Mouse (Mus musculus): ENCODE results near the gene Vmn2r80. TPM values are rescaled to one million over a fixed set of nuclear protein-coding genes. Genes with fewer than 3 reads are reported as not detected.
"Not testable (repeated sequence)": the region's sequence is repeated elsewhere in the genome, so short reads cannot be mapped to it uniquely, and the experiment has no call there.

Gene Vmn2r80
- polyA plus RNA-seq (2014; fragmentation: Nextera tagmentation; extraction: Ambion mirVana) = not detected in 2 replicates

DNA sequence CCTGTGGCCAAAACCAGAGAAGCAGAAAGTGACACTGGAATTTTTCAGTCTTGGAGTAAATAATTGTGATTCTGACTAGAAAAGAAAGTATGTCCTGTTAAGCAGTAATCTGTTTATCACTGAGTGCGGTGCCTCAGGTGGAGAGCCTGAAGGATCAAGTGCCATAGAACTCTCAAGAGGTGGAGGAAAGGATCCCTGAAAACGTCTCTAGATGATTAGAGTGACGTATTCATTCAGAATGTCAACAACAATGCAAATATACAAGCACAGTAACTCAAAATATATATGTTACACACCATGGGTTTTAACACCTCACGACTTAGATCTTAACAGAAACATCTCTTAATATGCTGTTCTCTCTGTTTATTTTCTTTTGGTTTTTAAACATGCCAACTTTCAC, at the start of gene Vmn2r80:
Gene Vmn2r80 (plus strand): TSS at position 301 of the 400 bp plus-strand sequence.
- H3K4me3 ChIP-seq (ENCODE audit: low read depth, low read length); H3K9me3 ChIP-seq (ENCODE audit: control insufficient read depth, low read depth, low read length); H3K27ac ChIP-seq (ENCODE audit: low read length); H3K27me3 ChIP-seq (ENCODE audit: control insufficient read depth, insufficient read depth, low read length); H3K4me1 ChIP-seq (ENCODE audit: control insufficient read depth, insufficient read depth, low read length); H3K36me3 ChIP-seq (ENCODE audit: control insufficient read depth, insufficient read depth, low read length); H3K9ac ChIP-seq (replicated peaks; ENCODE audit: low read depth, low read length); H3K4me2 ChIP-seq (replicated peaks; ENCODE audit: low read depth, low read length); ATAC-seq (ENCODE audit: insufficient number of reproducible peaks, insufficient read depth, low FRiP score, low read depth): not testable (repeated sequence)
- WGBS = 70% methylated on average over 4 of the region's 4 CpGs

DNA sequence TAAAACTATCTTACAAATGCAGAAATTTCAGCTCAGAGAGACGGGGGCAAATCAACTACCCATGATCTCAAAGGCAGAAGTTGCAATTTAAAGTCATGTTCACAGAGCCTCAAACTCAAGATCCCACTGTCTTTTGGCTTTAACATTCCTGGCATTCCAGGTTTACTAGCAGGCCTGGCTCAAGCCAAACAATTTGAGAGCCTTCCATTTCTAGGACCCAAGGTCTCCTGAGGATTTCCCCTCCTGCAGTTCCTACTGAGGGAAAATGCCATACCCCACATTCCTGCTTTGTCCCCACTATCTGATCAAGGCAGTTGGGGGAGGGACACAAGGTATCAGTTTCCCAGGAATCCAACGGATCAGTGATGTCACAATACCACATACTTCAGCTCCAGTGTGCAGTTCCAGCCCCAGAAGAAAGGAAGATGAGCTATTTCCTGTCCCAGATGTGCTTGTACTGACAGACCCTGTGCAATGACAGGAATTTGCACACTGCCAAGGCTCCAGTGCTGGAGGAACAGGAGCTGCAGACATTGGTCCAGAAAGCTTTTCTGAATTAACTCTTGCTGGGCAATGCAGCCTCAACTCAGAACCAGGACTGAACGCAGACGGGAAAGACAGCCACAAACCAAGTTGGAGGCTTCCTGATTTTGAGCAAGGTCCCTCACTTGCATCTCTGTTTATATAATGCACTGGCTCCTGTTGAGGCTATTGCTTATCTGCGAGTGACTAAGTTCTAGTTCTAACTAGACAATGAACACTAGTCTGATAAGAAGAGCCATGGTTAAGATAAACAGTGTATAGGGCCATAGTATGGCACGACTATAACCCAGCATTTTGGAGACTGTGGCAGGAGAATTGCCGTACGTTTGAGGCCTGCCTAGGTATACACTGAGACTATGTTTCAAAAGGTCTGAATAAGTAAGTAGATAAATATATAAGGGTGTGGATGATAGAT, 42.0 kb upstream of the Vmn2r80 start:
- no peaks in the 10 kb centered on the region for H3K36me3 ChIP-seq (ENCODE audit: control insufficient read depth, insufficient read depth, low read length)
- no peaks in the 10 kb centered on the region for H3K27me3 ChIP-seq (ENCODE audit: control insufficient read depth, insufficient read depth, low read length)
- H3K4me1 ChIP-seq (ENCODE audit: control insufficient read depth, insufficient read depth, low read length) = 0 out of 2 replicates have a peak, but pooled peaks cover 3% of the 10 kb centered on the region
- no peak overlapping the region; the same call in 1 of the 2 replicates for H3K27ac ChIP-seq (ENCODE audit: low read length)
- no peaks in the 10 kb centered on the region for H3K9me3 ChIP-seq (ENCODE audit: control insufficient read depth, low read depth, low read length)
- no peak; the same call in 1 of the 2 replicates for ATAC-seq (ENCODE audit: insufficient number of reproducible peaks, insufficient read depth, low FRiP score, low read depth)
- no peak overlapping the region for H3K4me3 ChIP-seq (ENCODE audit: low read depth, low read length)
- WGBS = 41% methylated on average over 8 of the region's 8 CpGs
- H3K9ac ChIP-seq (replicated peaks; ENCODE audit: low read depth, low read length) = no peak overlapping the region
- H3K4me2 ChIP-seq (replicated peaks; ENCODE audit: low read depth, low read length) = no peak overlapping the region

DNA sequence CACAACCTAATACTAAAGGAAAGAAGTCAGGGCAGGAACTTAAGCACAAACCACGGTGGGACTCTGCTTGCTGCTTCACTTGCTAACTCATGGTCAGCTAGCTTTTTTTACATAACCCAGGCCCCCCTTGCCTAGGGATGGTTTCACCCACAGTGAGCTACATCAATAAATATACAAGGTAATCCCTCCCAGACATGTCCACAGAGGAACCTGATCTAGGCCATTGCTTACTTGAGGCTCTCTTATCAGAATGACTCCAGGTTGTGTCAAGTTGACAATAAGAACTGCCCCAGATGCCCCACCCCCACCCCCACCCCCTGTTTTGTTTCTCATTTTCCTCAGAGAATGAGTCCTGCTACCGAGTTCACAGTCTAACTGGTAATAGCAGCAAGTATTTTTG, 41.0 kb upstream of the Vmn2r80 start:
- H3K27me3 ChIP-seq (ENCODE audit: control insufficient read depth, insufficient read depth, low read length) = no peaks in the 10 kb centered on the region
- no peak overlapping the region for H3K9ac ChIP-seq (replicated peaks; ENCODE audit: low read depth, low read length)
- H3K4me3 ChIP-seq (ENCODE audit: low read depth, low read length) = no peak overlapping the region
- no peaks in the 10 kb centered on the region for H3K36me3 ChIP-seq (ENCODE audit: control insufficient read depth, insufficient read depth, low read length)
- 0 out of 2 replicates have a peak, but pooled peaks cover 3% of the 10 kb centered on the region for H3K4me1 ChIP-seq (ENCODE audit: control insufficient read depth, insufficient read depth, low read length)
- 59% methylated on average over 2 of the region's 2 CpGs for WGBS
- no peaks in the 10 kb centered on the region for H3K9me3 ChIP-seq (ENCODE audit: control insufficient read depth, low read depth, low read length)
- no peak overlapping the region for H3K4me2 ChIP-seq (replicated peaks; ENCODE audit: low read depth, low read length)
- no peak overlapping the region for H3K27ac ChIP-seq (ENCODE audit: low read length)
- ATAC-seq (ENCODE audit: insufficient number of reproducible peaks, insufficient read depth, low FRiP score, low read depth) = no peak

DNA sequence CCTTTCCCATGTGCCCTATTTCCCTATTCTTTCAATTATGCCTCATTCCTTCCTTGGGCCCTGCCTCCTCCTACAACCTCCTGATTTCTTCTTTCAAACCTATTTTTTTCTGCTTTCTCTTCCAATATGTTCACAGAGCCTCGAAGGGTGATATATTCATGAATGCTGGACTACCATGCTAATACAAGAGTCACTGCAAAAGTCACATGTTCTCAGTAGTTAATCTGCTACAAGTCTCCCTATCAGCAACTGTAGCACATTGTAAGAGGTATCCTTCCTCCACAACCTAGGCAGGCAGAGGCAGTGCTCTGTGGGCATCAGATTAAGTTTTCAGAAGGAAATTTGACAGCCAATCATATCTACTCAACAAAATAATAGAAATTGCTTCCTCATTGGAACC, 39.4 kb upstream of the Vmn2r80 start:
- WGBS = 64% methylated on average over 1 of the region's 1 CpGs
- no peaks in the 10 kb centered on the region for H3K27me3 ChIP-seq (ENCODE audit: control insufficient read depth, insufficient read depth, low read length)
- no peak overlapping the region for H3K27ac ChIP-seq (ENCODE audit: low read length)
- H3K4me2 ChIP-seq (replicated peaks; ENCODE audit: low read depth, low read length) = no peak overlapping the region
- no peaks in the 10 kb centered on the region for H3K36me3 ChIP-seq (ENCODE audit: control insufficient read depth, insufficient read depth, low read length)
- no peak overlapping the region for H3K9ac ChIP-seq (replicated peaks; ENCODE audit: low read depth, low read length)
- 0 out of 2 replicates have a peak, but pooled peaks cover 3% of the 10 kb centered on the region for H3K4me1 ChIP-seq (ENCODE audit: control insufficient read depth, insufficient read depth, low read length)
- H3K9me3 ChIP-seq (ENCODE audit: control insufficient read depth, low read depth, low read length) = no peaks in the 10 kb centered on the region
- ATAC-seq (ENCODE audit: insufficient number of reproducible peaks, insufficient read depth, low FRiP score, low read depth) = no peak
- no peak overlapping the region for H3K4me3 ChIP-seq (ENCODE audit: low read depth, low read length)

DNA sequence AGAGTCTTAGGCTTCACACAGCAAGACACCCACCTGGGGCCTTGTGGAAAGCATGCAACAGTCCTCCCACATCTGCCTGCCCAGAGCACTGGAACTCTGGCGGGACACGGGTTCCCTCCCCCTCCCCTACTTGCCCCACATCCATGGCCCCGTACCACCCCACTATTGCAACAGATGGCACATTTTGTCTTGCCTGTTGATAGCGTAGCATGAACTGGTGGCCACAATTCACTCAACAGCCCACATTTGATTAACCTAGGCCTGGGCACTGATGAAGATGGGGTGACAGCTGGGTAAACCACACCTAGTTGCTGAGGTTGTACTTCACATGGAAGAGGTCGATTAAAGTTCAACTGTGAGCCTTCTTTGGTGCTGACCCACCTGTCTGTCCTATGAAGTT, 38.1 kb upstream of the Vmn2r80 start:
- H3K9me3 ChIP-seq (ENCODE audit: control insufficient read depth, low read depth, low read length) = no peaks in the 10 kb centered on the region
- H3K4me2 ChIP-seq (replicated peaks; ENCODE audit: low read depth, low read length) = no peak overlapping the region
- H3K4me3 ChIP-seq (ENCODE audit: low read depth, low read length) = no peak overlapping the region
- WGBS = 87% methylated on average over 5 of the region's 5 CpGs
- no peak for ATAC-seq (ENCODE audit: insufficient number of reproducible peaks, insufficient read depth, low FRiP score, low read depth)
- no peak overlapping the region for H3K9ac ChIP-seq (replicated peaks; ENCODE audit: low read depth, low read length)
- no peak overlapping the region for H3K27ac ChIP-seq (ENCODE audit: low read length)
- no peaks in the 10 kb centered on the region for H3K36me3 ChIP-seq (ENCODE audit: control insufficient read depth, insufficient read depth, low read length)
- H3K4me1 ChIP-seq (ENCODE audit: control insufficient read depth, insufficient read depth, low read length) = 0 out of 2 replicates have a peak, but pooled peaks cover 3% of the 10 kb centered on the region
- H3K27me3 ChIP-seq (ENCODE audit: control insufficient read depth, insufficient read depth, low read length) = no peaks in the 10 kb centered on the region

DNA sequence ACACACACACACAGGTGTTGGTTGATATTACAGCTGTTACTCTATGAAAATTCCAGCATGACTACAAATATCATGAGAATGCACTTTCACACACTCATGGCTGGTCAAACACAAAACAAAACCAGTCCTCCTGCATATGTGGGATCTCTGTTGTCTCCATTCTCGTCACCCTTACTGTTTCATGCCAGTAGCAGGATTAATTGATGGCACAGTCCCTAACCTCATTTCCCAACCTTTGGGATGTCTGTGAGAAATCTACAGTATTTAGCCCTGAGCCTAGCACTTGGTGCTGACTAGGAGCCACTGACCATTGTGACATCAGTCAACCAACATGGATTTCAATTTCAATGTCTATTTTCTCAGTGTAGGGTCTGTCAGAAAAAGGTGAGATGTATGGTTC, 33.5 kb upstream of the Vmn2r80 start:
- Histone ChIP-seq H3K9me3 (ENCODE audit: control insufficient read depth, low read depth, low read length) (no peaks in the 10 kb centered on the region), H3K9ac (replicated peaks; ENCODE audit: low read depth, low read length) (no peak overlapping the region), H3K27ac (ENCODE audit: low read length) (no peak overlapping the region), H3K27me3 (ENCODE audit: control insufficient read depth, insufficient read depth, low read length) (no peaks in the 10 kb centered on the region), H3K4me2 (replicated peaks; ENCODE audit: low read depth, low read length) (no peak overlapping the region), H3K36me3 (ENCODE audit: control insufficient read depth, insufficient read depth, low read length) (no peaks in the 10 kb centered on the region), H3K4me1 (ENCODE audit: control insufficient read depth, insufficient read depth, low read length) (no peaks in the 10 kb centered on the region), H3K4me3 (ENCODE audit: low read depth, low read length) (no peak overlapping the region)
- no peak for ATAC-seq (ENCODE audit: insufficient number of reproducible peaks, insufficient read depth, low FRiP score, low read depth)
- WGBS = 80% methylated on average over 1 of the region's 1 CpGs

DNA sequence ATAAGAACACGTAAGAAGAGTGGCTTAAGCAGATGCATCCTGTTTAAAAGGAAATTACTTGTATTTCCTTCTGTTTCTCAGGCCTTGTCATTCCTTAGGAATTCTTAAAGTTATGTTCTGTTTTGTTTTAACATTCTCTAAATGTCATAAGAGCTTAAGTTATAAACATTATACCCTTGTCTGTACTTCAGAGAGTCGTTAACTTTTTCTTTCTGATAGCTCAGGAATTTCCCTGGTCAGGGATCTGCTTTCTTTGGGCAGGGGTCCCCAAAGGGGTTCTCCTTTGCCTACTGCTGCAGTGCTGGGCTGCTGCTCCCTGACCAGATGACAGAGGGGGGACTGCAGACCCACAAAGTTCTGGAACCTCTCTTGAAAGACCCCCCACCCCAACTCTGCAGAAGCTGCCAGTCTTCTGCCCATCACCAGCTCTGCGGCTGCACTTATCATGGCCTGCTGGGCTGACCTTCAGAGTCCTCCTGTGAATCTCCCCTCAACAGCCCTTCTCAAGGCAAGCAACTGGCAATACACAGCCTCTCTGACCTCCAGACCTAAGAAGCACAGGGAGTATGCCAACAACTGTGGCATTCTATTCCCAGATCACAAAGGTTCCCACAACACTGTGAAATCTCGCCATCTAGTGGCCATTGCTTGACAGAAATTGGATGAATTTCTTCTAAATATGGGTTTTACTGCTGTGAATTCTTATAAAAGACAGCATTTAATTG, 32.3 kb upstream of the Vmn2r80 start:
- peak; percentile 58; the same call in 1 of the 2 replicates for ATAC-seq (ENCODE audit: insufficient number of reproducible peaks, insufficient read depth, low FRiP score, low read depth)

DNA sequence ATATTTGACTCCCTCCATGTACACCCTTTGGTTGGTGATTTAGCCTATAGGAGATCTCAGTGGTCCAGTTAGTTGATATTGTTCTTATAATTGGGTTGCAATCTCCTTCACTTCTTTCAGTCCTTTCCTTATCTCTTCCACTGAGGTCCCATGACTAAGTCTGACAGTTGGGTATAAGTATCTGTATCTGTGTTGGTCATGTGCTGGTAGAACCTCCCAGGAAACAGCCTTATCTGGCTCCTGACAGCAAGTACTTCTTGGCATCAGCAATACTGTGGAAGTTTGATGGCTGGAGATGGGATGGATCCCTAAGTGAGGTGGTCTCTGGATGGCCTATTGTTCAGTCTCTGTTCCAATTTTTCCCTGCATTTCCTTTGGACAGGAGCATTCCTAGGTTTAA, 3.0 kb downstream of the Vmn2r80 start:
- Histone ChIP-seq H3K27me3 (ENCODE audit: control insufficient read depth, insufficient read depth, low read length) (no peaks in the 10 kb centered on the region), H3K36me3 (ENCODE audit: control insufficient read depth, insufficient read depth, low read length) (no peaks in the 10 kb centered on the region), H3K9ac (replicated peaks; ENCODE audit: low read depth, low read length) (no peak overlapping the region), H3K27ac (ENCODE audit: low read length) (no peak overlapping the region), H3K4me1 (ENCODE audit: control insufficient read depth, insufficient read depth, low read length) (no peaks in the 10 kb centered on the region), H3K9me3 (ENCODE audit: control insufficient read depth, low read depth, low read length) (no peaks in the 10 kb centered on the region), H3K4me2 (replicated peaks; ENCODE audit: low read depth, low read length) (no peak overlapping the region), H3K4me3 (ENCODE audit: low read depth, low read length) (no peak overlapping the region)
- no peak for ATAC-seq (ENCODE audit: insufficient number of reproducible peaks, insufficient read depth, low FRiP score, low read depth)

More for the DNA sequence above, 32.3 kb upstream of the Vmn2r80 start:
- Histone ChIP-seq H3K9ac (replicated peaks; ENCODE audit: low read depth, low read length) (no peak overlapping the region), H3K4me2 (replicated peaks; ENCODE audit: low read depth, low read length) (no peak overlapping the region), H3K9me3 (ENCODE audit: control insufficient read depth, low read depth, low read length) (no peaks in the 10 kb centered on the region), H3K4me3 (ENCODE audit: low read depth, low read length) (no peak overlapping the region), H3K27me3 (ENCODE audit: control insufficient read depth, insufficient read depth, low read length) (no peaks in the 10 kb centered on the region), H3K4me1 (ENCODE audit: control insufficient read depth, insufficient read depth, low read length) (no peaks in the 10 kb centered on the region), H3K27ac (ENCODE audit: low read length) (peak overlapping the region; percentile 52), H3K36me3 (ENCODE audit: control insufficient read depth, insufficient read depth, low read length) (no peaks in the 10 kb centered on the region)
- 20% methylated on average over 4 of the region's 4 CpGs for WGBS
